Mouse (Mus musculus) midbrain, postnatal 0 days (tissue): Measurements from ENCODE around the gene Hist2h2bb. TPM values are rescaled to one million over a fixed set of nuclear protein-coding genes. Genes with fewer than 3 reads are reported as not detected.

Source experiments
- ATAC-seq: fragments of 200-750 bp; cut with Nextera tagmentation; 2 replicates; pipeline ENCODE4 v1.8.0; 2017; ENCODE audit warnings: moderate number of reproducible peaks, mild to moderate bottlenecking, moderate TSS enrichment, moderate library complexity; ENCODE audit not compliant: low FRiP score
- DNase-seq: peaks from one replicate; pipeline ENCODE4 v3.0.0-alpha.2; 2015; ENCODE audit warnings: low spot score
- H3K27ac ChIP-seq: fragments of 300-500 bp; sonication (generic); 2 replicates; pipeline ENCODE4 v1.5.1; 2014; ENCODE audit warnings: low read depth, mild to moderate bottlenecking, low read length, mixed read lengths
- H3K27me3 ChIP-seq: fragments of 300-500 bp; sonication (generic); 2 replicates; pipeline ENCODE4 v1.6.1; 2014; ENCODE audit warnings: low read length, control low read depth, mixed read lengths; ENCODE audit not compliant: insufficient read depth
- H3K36me3 ChIP-seq: fragments of 300-500 bp; sonication (generic); 2 replicates; pipeline ENCODE4 v1.6.1; 2014; ENCODE audit warnings: low read length, control low read depth, mixed read lengths; ENCODE audit not compliant: insufficient read depth
- H3K4me1 ChIP-seq: fragments of 300-500 bp; sonication (generic); 2 replicates; pipeline ENCODE4 v1.6.1; 2014; ENCODE audit warnings: mild to moderate bottlenecking, control low read depth, antibody characterized with exemption, low read length, mixed read lengths; ENCODE audit not compliant: insufficient read depth
- H3K4me2 ChIP-seq: fragments of 300-500 bp; sonication (generic); 2 replicates; pipeline ENCODE4 v1.6.1; 2014; ENCODE audit warnings: low read depth, mild to moderate bottlenecking, low read length, mixed read lengths; ENCODE audit not compliant: poor library complexity, severe bottlenecking
- H3K4me3 ChIP-seq: fragments of 300-500 bp; sonication (generic); 2 replicates; pipeline ENCODE4 v1.5.1; 2014; ENCODE audit warnings: low read depth, mild to moderate bottlenecking, low read length, moderate library complexity
- H3K9ac ChIP-seq: fragments of 300-500 bp; sonication (generic); replicated peaks from 2 replicates; pipeline ENCODE4 v1.6.1; 2014; ENCODE audit warnings: mild to moderate bottlenecking, low read length, moderate library complexity, mixed read lengths; ENCODE audit not compliant: poor library complexity, severe bottlenecking
- H3K9me3 ChIP-seq: fragments of 300-500 bp; sonication (generic); 2 replicates; pipeline ENCODE4 v1.6.1; 2016; ENCODE audit warnings: low read length, control low read depth
- CTCF ChIP-seq: IDR thresholded peaks from 2 replicates; pipeline ENCODE4 v1.5.1; 2016; ENCODE audit warnings: antibody characterized with exemption, mild to moderate bottlenecking
- WGBS: fragments of 180-500 bp; shearing (Covaris S2); extraction: QIAGEN DNeasy Blood & Tissue Kit; methylation state at CpG from one replicate; pipeline ENCODE4 v1.1.7; 2014; 5-methylcytosine and 5-hydroxymethylcytosine counted together
- polyA plus RNA-seq: library from polyadenylated mRNA; unstranded; fragments of >200 nt; fragmentation: Nextera tagmentation; extraction: Ambion mirVana; gene quantifications from 2 replicates; pipeline ENCODE4 v1.2.1, GENCODE M21; 2015
- total RNA-seq: library from RNA; depleted of rRNA; stranded (reverse); fragments of >200 nt; gene quantifications from 2 replicates; pipeline ENCODE4 v1.2.3, GENCODE M21; 2014

The Hist2h2bb gene
- total and polyA plus RNA-seq, 2 experiments from 2014 or later: 1.7 to 343 TPM

DNA sequence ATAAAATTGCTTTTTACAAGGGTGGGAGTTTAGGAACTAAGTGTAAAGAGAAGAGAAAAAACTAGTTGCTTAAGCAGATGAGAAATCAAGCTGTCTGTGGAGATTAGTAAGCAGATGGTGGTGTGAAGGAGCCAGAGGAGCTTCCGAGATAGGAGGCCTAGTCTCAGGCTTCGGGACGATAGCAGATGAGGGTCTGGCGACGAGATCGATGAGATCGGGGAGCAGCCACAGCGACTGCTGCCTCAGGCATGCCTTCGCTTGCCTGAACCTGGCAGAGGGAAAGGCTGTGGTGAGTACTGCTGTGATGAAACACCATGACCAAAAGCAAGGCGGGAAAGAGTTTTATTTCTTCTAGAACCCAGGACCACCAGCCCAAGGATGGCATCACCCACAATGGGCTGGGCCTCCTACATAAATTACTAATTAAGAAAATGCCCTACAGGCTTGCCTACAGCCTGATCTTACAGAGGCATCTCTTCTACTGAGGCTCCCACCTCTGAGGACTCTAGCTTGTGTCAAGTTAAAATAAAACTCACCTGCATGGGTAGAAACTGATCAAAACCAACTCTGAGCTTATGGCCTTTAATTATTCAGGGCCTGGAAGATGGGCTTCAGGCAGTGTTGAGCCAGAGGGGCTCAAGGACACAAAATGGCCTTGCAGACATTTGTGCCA, 14.7 kb upstream of the Hist2h2bb start:
- H3K4me3 ChIP-seq: no peak overlapping the region
- no peaks in the 10 kb centered on the region for H3K36me3 ChIP-seq
- ATAC-seq (no peak), DNase-seq (peak; percentile 71)
- 55% methylated on average over 10 of the region's 10 CpGs for WGBS
- TF ChIP-seq CTCF: no peak
- H3K9ac ChIP-seq: no peak overlapping the region
- H3K27me3 ChIP-seq: no peaks in the 10 kb centered on the region
- H3K4me1 ChIP-seq: no peaks in the 10 kb centered on the region
- no peaks in the 10 kb centered on the region for H3K9me3 ChIP-seq
- H3K27ac ChIP-seq: no peak overlapping the region
- no peak overlapping the region for H3K4me2 ChIP-seq

DNA sequence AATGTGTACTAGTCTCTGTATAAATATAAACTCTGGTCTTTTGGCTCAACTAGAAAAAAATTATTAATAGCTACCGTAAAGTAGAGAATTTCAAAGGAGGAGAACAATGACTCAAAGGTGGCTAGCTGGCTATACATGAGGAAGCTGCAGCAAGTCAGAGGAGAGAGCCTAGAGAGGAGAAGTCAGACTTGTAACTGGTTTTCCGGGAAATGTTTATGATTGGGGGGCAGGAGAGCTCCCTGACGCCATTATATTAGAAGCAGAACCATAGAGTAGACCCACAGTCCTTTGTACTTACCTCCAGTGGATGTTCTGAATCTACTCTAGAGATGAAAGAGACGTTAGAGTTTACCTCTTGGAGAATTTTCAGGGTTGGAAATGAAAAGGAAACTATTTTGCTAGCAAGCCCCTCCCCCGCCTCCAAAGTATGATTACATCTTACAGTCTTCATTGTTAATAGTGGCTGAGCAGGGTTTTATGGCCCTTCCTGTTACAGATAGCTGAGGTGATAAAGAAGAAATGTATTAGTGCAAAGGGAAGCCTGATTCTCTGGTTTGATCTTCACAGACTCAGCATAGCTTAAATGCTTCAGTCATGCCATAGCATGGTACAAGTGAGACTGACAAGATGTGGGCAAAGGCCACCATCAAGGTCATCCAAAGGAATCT, 13.5 kb upstream of the Hist2h2bb start:
- no peak for DNase-seq
- WGBS: 80% methylated on average over 5 of the region's 5 CpGs
- ATAC-seq: no peak
- H3K9ac ChIP-seq: no peak overlapping the region
- H3K4me2 ChIP-seq: no peak overlapping the region
- no peaks in the 10 kb centered on the region for H3K9me3 ChIP-seq
- no peaks in the 10 kb centered on the region for H3K36me3 ChIP-seq
- no peak overlapping the region for H3K27ac ChIP-seq
- no peak for TF ChIP-seq CTCF
- no peaks in the 10 kb centered on the region for H3K27me3 ChIP-seq
- H3K4me3 ChIP-seq: no peak overlapping the region
- no peaks in the 10 kb centered on the region for H3K4me1 ChIP-seq

DNA sequence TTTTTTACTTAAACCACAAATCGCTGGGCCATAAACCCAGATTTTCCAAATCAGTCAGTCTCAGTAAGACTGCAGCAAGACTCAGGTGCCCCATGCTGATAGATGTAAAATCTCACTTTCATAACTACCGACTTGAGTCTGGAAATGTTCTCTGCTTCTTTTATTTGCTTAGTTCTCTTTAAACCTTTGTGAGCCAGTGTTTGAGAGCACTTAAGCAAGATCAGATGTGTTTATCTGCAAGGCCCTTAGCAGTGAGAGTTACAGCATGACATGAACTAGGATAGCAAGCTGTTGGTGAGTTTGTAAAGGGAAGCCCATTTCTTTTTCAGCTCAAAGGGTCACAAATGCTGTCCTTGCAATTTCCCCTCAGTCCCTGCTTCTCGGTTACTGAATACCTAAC, 12.4 kb upstream of the Hist2h2bb start:
- no peak for TF ChIP-seq CTCF
- no peak overlapping the region for H3K4me3 ChIP-seq
- 87% methylated on average over 3 of the region's 3 CpGs for WGBS

DNA sequence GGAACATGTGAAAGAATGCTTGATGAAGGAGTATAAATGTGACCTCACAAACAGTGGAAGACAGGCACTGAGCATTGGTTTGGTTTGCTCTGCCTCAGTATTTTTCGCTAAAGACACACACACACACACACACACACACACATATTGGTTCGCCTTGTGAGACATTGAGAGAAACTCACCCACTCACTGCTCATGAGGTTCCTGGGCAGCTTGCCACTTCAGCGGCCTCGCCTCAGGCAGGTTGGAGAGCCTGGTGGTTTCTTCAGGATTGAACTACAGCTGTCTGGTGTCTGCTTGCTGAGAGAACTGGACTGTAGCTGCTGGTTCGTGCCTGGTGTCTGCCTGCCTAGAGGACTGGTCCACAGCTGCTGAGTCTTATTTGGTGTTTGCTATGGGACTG, 9.3 kb upstream of the Hist2h2bb start:
- DNase-seq (no peak), ATAC-seq (no peak)
- Histone ChIP-seq H3K4me1 (no peaks in the 10 kb centered on the region; the same call in none of the 2 replicates), H3K27me3 (no peaks in the 10 kb centered on the region), H3K9ac (no peak overlapping the region), H3K36me3 (no peaks in the 10 kb centered on the region), H3K9me3 (no peaks in the 10 kb centered on the region), H3K4me2 (no peak overlapping the region), H3K27ac (no peak overlapping the region), H3K4me3 (no peak overlapping the region)
- no peak for TF ChIP-seq CTCF
- WGBS: 95% methylated on average over 5 of the region's 5 CpGs

More for the DNA sequence above, 12.4 kb upstream of the Hist2h2bb start:
- Histone ChIP-seq H3K27ac (no peak overlapping the region), H3K27me3 (no peaks in the 10 kb centered on the region), H3K4me2 (no peak overlapping the region), H3K9me3 (no peaks in the 10 kb centered on the region), H3K4me1 (no peaks in the 10 kb centered on the region; the same call in 1 of the 2 replicates), H3K36me3 (no peaks in the 10 kb centered on the region), H3K9ac (no peak overlapping the region)
- ATAC-seq (no peak), DNase-seq (no peak)

DNA sequence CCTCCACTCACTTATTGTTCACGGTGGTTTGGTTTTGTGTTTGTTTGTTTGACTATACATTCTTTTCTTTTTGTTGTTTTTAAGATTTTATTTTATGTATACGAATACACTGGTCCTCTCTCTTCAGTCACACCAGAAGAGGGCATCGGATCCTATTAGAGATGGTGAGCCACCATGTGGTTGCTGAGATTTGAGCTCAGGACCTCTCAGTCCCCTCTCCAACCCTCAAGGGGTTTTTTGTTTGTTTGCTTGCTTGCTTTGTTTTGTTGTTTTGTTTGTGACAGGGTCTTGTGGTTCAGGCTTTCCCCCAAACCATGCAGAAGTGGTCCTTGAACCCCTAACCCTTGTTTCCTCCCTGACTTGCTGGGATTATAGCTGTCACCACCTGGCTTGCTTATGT, 7.9 kb upstream of the Hist2h2bb start:
- Histone ChIP-seq H3K27ac (peak overlapping the region; percentile 97), H3K4me1 (no peaks in the 10 kb centered on the region; the same call in none of the 2 replicates), H3K4me3 (peak overlapping the region; percentile 58), H3K9me3 (no peaks in the 10 kb centered on the region), H3K9ac (peak overlapping the region; percentile 83), H3K27me3 (no peaks in the 10 kb centered on the region), H3K36me3 (no peaks in the 10 kb centered on the region), H3K4me2 (peak overlapping the region; percentile 77)
- ATAC-seq: no peak
- WGBS: 53% methylated on average over 3 of the region's 3 CpGs
- DNase-seq: no peak
- TF ChIP-seq CTCF: peak; percentile 49

DNA sequence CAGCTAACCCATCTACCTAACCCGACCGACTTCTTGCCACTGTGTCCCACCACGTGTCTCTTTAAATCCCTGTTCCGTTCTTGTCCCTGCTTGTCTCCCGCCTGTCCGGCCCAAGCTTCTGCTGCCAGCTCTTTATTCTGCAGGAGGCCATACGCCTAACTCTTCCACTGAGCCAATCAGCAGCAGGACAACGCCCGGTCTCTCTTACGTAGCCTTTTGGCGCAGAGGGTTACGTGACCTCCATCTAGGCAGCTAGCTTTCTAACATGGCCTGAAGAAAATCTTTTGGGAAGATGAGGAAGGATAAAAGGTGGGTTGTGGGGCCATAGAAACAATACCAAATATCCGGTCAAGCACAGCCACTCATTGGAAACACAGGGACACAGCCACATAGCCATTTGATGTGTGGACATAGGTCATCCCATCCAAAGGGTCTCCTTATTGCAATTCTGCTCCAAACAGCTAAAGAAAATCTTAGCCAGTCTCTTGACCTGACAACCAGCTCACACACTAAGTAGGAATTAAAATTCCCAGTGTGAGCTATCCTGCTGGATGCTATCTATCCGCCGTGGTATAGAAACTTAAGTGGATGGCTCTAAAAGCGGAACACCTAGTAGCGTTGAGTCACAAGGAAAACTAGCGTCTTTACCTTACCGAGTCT, 7.2 kb upstream of the Hist2h2bb start:
- H3K36me3 ChIP-seq: no peaks in the 10 kb centered on the region
- WGBS: 1% methylated on average over 19 of the region's 19 CpGs

More for the DNA sequence above, 7.2 kb upstream of the Hist2h2bb start:
- peak; percentile 81 for ATAC-seq
- Histone ChIP-seq H3K4me2 (peak overlapping the region; percentile 77), H3K27ac (peak overlapping the region; percentile 97), H3K27me3 (no peaks in the 10 kb centered on the region), H3K4me1 (no peaks in the 10 kb centered on the region; the same call in none of the 2 replicates), H3K9ac (peak overlapping the region; percentile 83), H3K4me3 (peak overlapping the region; percentile 58), H3K9me3 (no peaks in the 10 kb centered on the region)
- TF ChIP-seq CTCF: no peak
- DNase-seq: peak; percentile 93
